Mouse (Mus musculus): ENCODE measurements at regions not wholly inside any gene's neighbourhood (a gene's known extent, or its start where the extent isn't known, plus 50 kb on each side); places are given as distances from the start of the nearest gene placed in this dataset.

GRCm38 (mm10) chr10:25082930-25083329 lies 155.6 kb upstream of the Arg1 start:
- no peak for ATAC-seq (replicated peaks; ENCODE audit: low FRiP score)
- no peak overlapping the region for H3K27ac ChIP-seq (ENCODE audit: low read depth, low read length)
- no peak overlapping the region for H3K9ac ChIP-seq (ENCODE audit: low read length)
- no peaks in the 10 kb centered on the region for H3K4me1 ChIP-seq (replicated peaks; ENCODE audit: control insufficient read depth, insufficient read depth, low read length)
- DNase-seq (ENCODE audit: low spot score): no peak
- H3K4me2 ChIP-seq (ENCODE audit: low read depth, low read length, severe bottlenecking): no peak overlapping the region
- H3K36me3 ChIP-seq (ENCODE audit: control insufficient read depth, insufficient read depth, low read length): no peaks in the 10 kb centered on the region
- WGBS: 70% methylated on average over 10 of the region's 10 CpGs
- no peaks in the 10 kb centered on the region for H3K9me3 ChIP-seq (ENCODE audit: control insufficient read depth, low read length)
- H3K4me3 ChIP-seq (ENCODE audit: low read depth, low read length): no peak overlapping the region
- H3K27me3 ChIP-seq (ENCODE audit: control insufficient read depth, insufficient read depth, low read length): no peaks in the 10 kb centered on the region

GRCm38 (mm10) chr10:25072617-25073016 lies 145.3 kb upstream of the Arg1 start:
- H3K4me1 ChIP-seq (replicated peaks; ENCODE audit: control insufficient read depth, insufficient read depth, low read length): no peaks in the 10 kb centered on the region
- ATAC-seq (replicated peaks; ENCODE audit: low FRiP score) (no peak), DNase-seq (ENCODE audit: low spot score) (no peak)
- H3K27me3 ChIP-seq (ENCODE audit: control insufficient read depth, insufficient read depth, low read length): no peaks in the 10 kb centered on the region
- no peak overlapping the region for H3K27ac ChIP-seq (ENCODE audit: low read depth, low read length)
- H3K36me3 ChIP-seq (ENCODE audit: control insufficient read depth, insufficient read depth, low read length): no peaks in the 10 kb centered on the region
- WGBS: 77% methylated on average over 2 of the region's 2 CpGs
- no peak overlapping the region for H3K4me2 ChIP-seq (ENCODE audit: low read depth, low read length, severe bottlenecking)
- H3K9me3 ChIP-seq (ENCODE audit: control insufficient read depth, low read length): no peaks in the 10 kb centered on the region
- no peak overlapping the region for H3K4me3 ChIP-seq (ENCODE audit: low read depth, low read length)
- H3K9ac ChIP-seq (ENCODE audit: low read length): no peak overlapping the region

GRCm38 (mm10) chr10:25068301-25068700 lies 141.0 kb upstream of the Arg1 start:
- DNase-seq (ENCODE audit: low spot score): no peak
- Histone ChIP-seq H3K4me1 (replicated peaks; ENCODE audit: control insufficient read depth, insufficient read depth, low read length) (no peaks in the 10 kb centered on the region), H3K36me3 (ENCODE audit: control insufficient read depth, insufficient read depth, low read length) (no peaks in the 10 kb centered on the region), H3K4me3 (ENCODE audit: low read depth, low read length) (no peak overlapping the region), H3K27ac (ENCODE audit: low read depth, low read length) (no peak overlapping the region), H3K9me3 (ENCODE audit: control insufficient read depth, low read length) (no peaks in the 10 kb centered on the region), H3K9ac (ENCODE audit: low read length) (no peak overlapping the region), H3K4me2 (ENCODE audit: low read depth, low read length, severe bottlenecking) (no peak overlapping the region), H3K27me3 (ENCODE audit: control insufficient read depth, insufficient read depth, low read length) (no peaks in the 10 kb centered on the region)
- ATAC-seq (replicated peaks; ENCODE audit: low FRiP score): no peak
- WGBS: 78% methylated on average over 8 of the region's 8 CpGs

- ATAC-seq (replicated peaks; ENCODE audit: low FRiP score): no peak
- H3K4me1 ChIP-seq (replicated peaks; ENCODE audit: control insufficient read depth, insufficient read depth, low read length): no peaks in the 10 kb centered on the region
- H3K9me3 ChIP-seq (ENCODE audit: control insufficient read depth, low read length): no peaks in the 10 kb centered on the region
- DNase-seq (ENCODE audit: low spot score): no peak
- WGBS: 89% methylated on average over 6 of the region's 6 CpGs
- no peak overlapping the region for H3K4me2 ChIP-seq (ENCODE audit: low read depth, low read length, severe bottlenecking)
- no peaks in the 10 kb centered on the region for H3K36me3 ChIP-seq (ENCODE audit: control insufficient read depth, insufficient read depth, low read length)
- no peak overlapping the region for H3K27ac ChIP-seq (ENCODE audit: low read depth, low read length)
- H3K27me3 ChIP-seq (ENCODE audit: control insufficient read depth, insufficient read depth, low read length): no peaks in the 10 kb centered on the region
- H3K4me3 ChIP-seq (ENCODE audit: low read depth, low read length): no peak overlapping the region
- no peak overlapping the region for H3K9ac ChIP-seq (ENCODE audit: low read length)
Observed at GRCm38 (mm10) chr10:25064701-25065362, 137.5 kb upstream of the Arg1 start.

GRCm38 (mm10) chr10:25061402-25062055 lies 134.2 kb upstream of the Arg1 start:
- Histone ChIP-seq H3K4me2 (ENCODE audit: low read depth, low read length, severe bottlenecking) (no peak overlapping the region), H3K9me3 (ENCODE audit: control insufficient read depth, low read length) (no peaks in the 10 kb centered on the region), H3K4me1 (replicated peaks; ENCODE audit: control insufficient read depth, insufficient read depth, low read length) (no peaks in the 10 kb centered on the region), H3K36me3 (ENCODE audit: control insufficient read depth, insufficient read depth, low read length) (no peaks in the 10 kb centered on the region), H3K27me3 (ENCODE audit: control insufficient read depth, insufficient read depth, low read length) (no peaks in the 10 kb centered on the region), H3K27ac (ENCODE audit: low read depth, low read length) (no peak overlapping the region), H3K9ac (ENCODE audit: low read length) (no peak overlapping the region), H3K4me3 (ENCODE audit: low read depth, low read length) (no peak overlapping the region)
- ATAC-seq (replicated peaks; ENCODE audit: low FRiP score) (no peak), DNase-seq (ENCODE audit: low spot score) (no peak)
- 67% methylated on average over 13 of the region's 13 CpGs for WGBS

GRCm38 (mm10) chr10:25058694-25059093 lies 131.4 kb upstream of the Arg1 start:
- H3K36me3 ChIP-seq (ENCODE audit: control insufficient read depth, insufficient read depth, low read length): no peaks in the 10 kb centered on the region
- DNase-seq (ENCODE audit: low spot score) (no peak), ATAC-seq (replicated peaks; ENCODE audit: low FRiP score) (no peak)
- no peaks in the 10 kb centered on the region for H3K27me3 ChIP-seq (ENCODE audit: control insufficient read depth, insufficient read depth, low read length)
- no peak overlapping the region for H3K27ac ChIP-seq (ENCODE audit: low read depth, low read length)
- no peak overlapping the region for H3K4me3 ChIP-seq (ENCODE audit: low read depth, low read length)
- no peaks in the 10 kb centered on the region for H3K4me1 ChIP-seq (replicated peaks; ENCODE audit: control insufficient read depth, insufficient read depth, low read length)
- no peak overlapping the region for H3K9ac ChIP-seq (ENCODE audit: low read length)
- H3K9me3 ChIP-seq (ENCODE audit: control insufficient read depth, low read length): no peaks in the 10 kb centered on the region
- WGBS: 88% methylated on average over 11 of the region's 11 CpGs
- H3K4me2 ChIP-seq (ENCODE audit: low read depth, low read length, severe bottlenecking): no peak overlapping the region

GRCm38 (mm10) chr10:25051998-25052397 lies 124.7 kb upstream of the Arg1 start:
- no peak overlapping the region for H3K27ac ChIP-seq (ENCODE audit: low read depth, low read length)
- no peak overlapping the region for H3K4me2 ChIP-seq (ENCODE audit: low read depth, low read length, severe bottlenecking)
- no peaks in the 10 kb centered on the region for H3K4me1 ChIP-seq (replicated peaks; ENCODE audit: control insufficient read depth, insufficient read depth, low read length)
- no peak overlapping the region for H3K9ac ChIP-seq (ENCODE audit: low read length)
- H3K4me3 ChIP-seq (ENCODE audit: low read depth, low read length): no peak overlapping the region
- DNase-seq (ENCODE audit: low spot score) (no peak), ATAC-seq (replicated peaks; ENCODE audit: low FRiP score) (no peak)
- no peaks in the 10 kb centered on the region for H3K9me3 ChIP-seq (ENCODE audit: control insufficient read depth, low read length)
- no peaks in the 10 kb centered on the region for H3K27me3 ChIP-seq (ENCODE audit: control insufficient read depth, insufficient read depth, low read length)
- 66% methylated on average over 3 of the region's 3 CpGs for WGBS
- no peaks in the 10 kb centered on the region for H3K36me3 ChIP-seq (ENCODE audit: control insufficient read depth, insufficient read depth, low read length)

- Histone ChIP-seq H3K36me3 (ENCODE audit: control insufficient read depth, insufficient read depth, low read length) (no peaks in the 10 kb centered on the region), H3K27me3 (ENCODE audit: control insufficient read depth, insufficient read depth, low read length) (no peaks in the 10 kb centered on the region), H3K4me1 (replicated peaks; ENCODE audit: control insufficient read depth, insufficient read depth, low read length) (no peaks in the 10 kb centered on the region), H3K9ac (ENCODE audit: low read length) (no peak overlapping the region), H3K4me2 (ENCODE audit: low read depth, low read length, severe bottlenecking) (no peak overlapping the region), H3K9me3 (ENCODE audit: control insufficient read depth, low read length) (no peaks in the 10 kb centered on the region), H3K27ac (ENCODE audit: low read depth, low read length) (no peak overlapping the region), H3K4me3 (ENCODE audit: low read depth, low read length) (no peak overlapping the region)
- DNase-seq (ENCODE audit: low spot score) (no peak), ATAC-seq (replicated peaks; ENCODE audit: low FRiP score) (no peak)
- 75% methylated on average over 5 of the region's 5 CpGs for WGBS
Observed at GRCm38 (mm10) chr10:25051368-25051874, 124.1 kb upstream of the Arg1 start.

- H3K36me3 ChIP-seq (ENCODE audit: control insufficient read depth, insufficient read depth, low read length): no peaks in the 10 kb centered on the region
- DNase-seq (ENCODE audit: low spot score) (no peak), ATAC-seq (replicated peaks; ENCODE audit: low FRiP score) (no peak)
- H3K27ac ChIP-seq (ENCODE audit: low read depth, low read length): no peak overlapping the region
- H3K4me3 ChIP-seq (ENCODE audit: low read depth, low read length): no peak overlapping the region
- H3K27me3 ChIP-seq (ENCODE audit: control insufficient read depth, insufficient read depth, low read length): no peaks in the 10 kb centered on the region
- no peaks in the 10 kb centered on the region for H3K9me3 ChIP-seq (ENCODE audit: control insufficient read depth, low read length)
- H3K4me2 ChIP-seq (ENCODE audit: low read depth, low read length, severe bottlenecking): no peak overlapping the region
- no peak overlapping the region for H3K9ac ChIP-seq (ENCODE audit: low read length)
- H3K4me1 ChIP-seq (replicated peaks; ENCODE audit: control insufficient read depth, insufficient read depth, low read length): no peaks in the 10 kb centered on the region
- WGBS: 86% methylated on average over 4 of the region's 4 CpGs
Observed at GRCm38 (mm10) chr10:25041221-25041620, 113.9 kb upstream of the Arg1 start.
